Mouse (Mus musculus) G1E (cell line): ENCODE measurements around the gene 4930402F06Rik.

ENCODE experiments used
- CTCF ChIP-seq: IDR thresholded peaks from 2 replicates; pipeline ENCODE4 v1.5.1; 2012; ENCODE audit warnings: low read depth, low read length, inconsistent platforms, mixed read lengths
- GATA1 ChIP-seq: IDR thresholded peaks from 2 replicates; pipeline ENCODE4 v1.6.1; 2012; ENCODE audit warnings: borderline replicate concordance, low read length, inconsistent platforms, mixed read lengths
- GATA2 ChIP-seq: IDR thresholded peaks from 2 replicates; pipeline ENCODE4 v1.6.1; 2012; ENCODE audit warnings: low read depth, low read length, inconsistent platforms, borderline replicate concordance
- POLR2AphosphoS5 ChIP-seq: IDR thresholded peaks from 2 replicates; pipeline ENCODE4 v1.6.1; 2012; ENCODE audit warnings: low read depth, low read length, inconsistent platforms; ENCODE audit not compliant: insufficient replicate concordance
- TAL1 ChIP-seq: conservative IDR thresholded peaks from 2 replicates; pipeline ENCODE4 v1.6.1; 2012; ENCODE audit warnings: low read depth, low read length, inconsistent platforms, mixed read lengths

GRCm38 (mm10) chr2:35437796-35438195 lies 40.8 kb upstream of the 4930402F06Rik start:
- TF ChIP-seq CTCF, result no peak
- TF ChIP-seq POLR2AphosphoS5, result no peak
- TF ChIP-seq GATA2, result no peak
- TF ChIP-seq GATA1, result no peak
- TF ChIP-seq TAL1, result no peak
